Mouse (Mus musculus) kidney, adult 2 months (tissue): ENCODE measurements around the gene Hoxd3.

Source experiments
- CTCF ChIP-seq: fragments of 200-500 bp; conservative IDR thresholded peaks from 2 replicates; pipeline ENCODE4 v1.5.1; 2011; ENCODE audit warnings: low read depth, mild to moderate bottlenecking, control low read depth, low read length, moderate library complexity, mixed read lengths; ENCODE audit not compliant: insufficient read depth, insufficient read length
- POLR2A ChIP-seq: fragments of 200-500 bp; IDR thresholded peaks from one replicate; pipeline ENCODE4 v1.6.1; 2011; ENCODE audit warnings: low read depth, low read length, control low read depth

DNA sequence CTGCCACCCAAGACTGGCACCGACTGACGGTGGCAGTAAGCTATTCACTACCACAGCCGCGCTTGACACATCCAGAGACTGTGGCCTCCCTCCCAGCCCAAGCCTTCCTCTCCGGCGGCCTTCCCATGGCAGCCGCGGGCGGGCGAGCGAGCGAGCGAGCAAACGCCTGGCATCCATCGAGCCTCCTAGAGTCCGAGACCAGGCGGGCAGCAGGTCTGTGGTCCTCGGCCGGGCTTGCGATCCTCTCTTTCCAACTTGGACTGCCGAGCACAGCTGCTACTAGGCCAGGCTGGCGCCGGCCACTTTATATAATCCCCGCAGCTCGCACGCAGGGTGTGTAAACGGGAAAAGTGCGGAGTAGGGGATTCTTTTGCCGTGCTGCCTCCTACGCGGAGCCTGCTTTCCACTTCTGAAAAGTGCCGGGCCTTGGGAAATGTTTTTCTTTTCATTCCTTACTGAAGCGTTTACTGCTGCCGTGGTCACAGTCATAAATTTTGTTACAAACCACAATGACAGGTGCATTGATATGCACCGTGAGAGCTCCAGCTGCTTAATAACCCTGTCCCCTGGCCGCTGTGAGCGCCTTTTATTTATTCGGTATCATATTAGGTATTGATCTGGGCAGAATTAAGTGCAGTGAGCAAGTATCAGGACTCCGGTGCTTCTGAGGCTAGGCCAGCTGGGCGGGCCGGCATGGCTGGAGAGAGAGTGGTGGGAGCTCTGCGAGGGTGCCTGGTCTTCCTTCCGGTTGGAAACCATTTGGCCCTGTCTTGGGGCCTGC lies 28.8 kb downstream of the Hoxd3 start:
- no peak for TF ChIP-seq CTCF
- no peak for TF ChIP-seq POLR2A
